Mouse (Mus musculus) mesoderm, embryonic 11.5 days (tissue): ENCODE results near the gene Carf.

Experiments used
- DNase-seq: peaks from one replicate; pipeline ENCODE4 v3.0.0-alpha.2; 2012; ENCODE audit warnings: low read depth, low spot score

The Carf gene

GRCm38 (mm10) chr1:60179932-60180783 is 82.1 kb downstream of the Carf start, which contains the start of gene Nbeal1:
Gene Nbeal1 (plus strand): TSS chr1:60180599.
- peak; percentile 99 for DNase-seq

- DNase-seq, result no peak
Measured at GRCm38 (mm10) chr1:60180784-60181221, 82.8 kb downstream of the Carf start.

GRCm38 (mm10) chr1:60188454-60188853 is 90.4 kb downstream of the Carf start:
- no peak for DNase-seq

GRCm38 (mm10) chr1:60196813-60197212 is 98.8 kb downstream of the Carf start:
- DNase-seq, result peak; percentile 4

- no peak for DNase-seq
Measured at GRCm38 (mm10) chr1:60199006-60199405, 101.0 kb downstream of the Carf start.
